Mouse (Mus musculus) kidney, embryonic 15.5 days (tissue): Measurements from ENCODE around the gene Mbd4. TPM values are rescaled to one million over a fixed set of nuclear protein-coding genes. Genes with fewer than 3 reads are reported as not detected.
"Not testable (repeated sequence)": the region's sequence is repeated elsewhere in the genome, so short reads cannot be mapped to it uniquely, and the experiment has no call there.

Experiments used
- ATAC-seq: fragments of 200-750 bp; cut with Nextera tagmentation; replicated peaks from 2 replicates; pipeline ENCODE4 v1.8.0; 2017; ENCODE audit warnings: moderate TSS enrichment; ENCODE audit not compliant: low FRiP score
- H3K27ac ChIP-seq: fragments of 300-500 bp; sonication (generic); 2 replicates; pipeline ENCODE4 v1.5.1; 2015; ENCODE audit warnings: mild to moderate bottlenecking, inconsistent platforms
- H3K27me3 ChIP-seq: fragments of 300-500 bp; sonication (generic); 2 replicates; pipeline ENCODE4 v1.6.1; 2015; ENCODE audit warnings: inconsistent platforms
- H3K36me3 ChIP-seq: fragments of 300-500 bp; sonication (generic); 2 replicates; pipeline ENCODE4 v1.6.1; 2015; ENCODE audit warnings: inconsistent platforms
- H3K4me1 ChIP-seq: fragments of 300-500 bp; sonication (generic); 2 replicates; pipeline ENCODE4 v1.6.1; 2015; ENCODE audit warnings: inconsistent platforms
- H3K4me2 ChIP-seq: fragments of 300-500 bp; sonication (generic); 2 replicates; pipeline ENCODE4 v1.6.1; 2015; ENCODE audit warnings: moderate library complexity, mild to moderate bottlenecking, inconsistent platforms
- H3K4me3 ChIP-seq: fragments of 300-500 bp; sonication (generic); replicated peaks from 2 replicates; pipeline ENCODE4 v1.5.1; 2015; ENCODE audit warnings: mild to moderate bottlenecking, inconsistent platforms
- H3K9ac ChIP-seq: fragments of 300-500 bp; sonication (generic); 2 replicates; pipeline ENCODE4 v1.6.1; 2015; ENCODE audit warnings: mild to moderate bottlenecking, inconsistent platforms
- H3K9me3 ChIP-seq: fragments of 300-500 bp; sonication (generic); replicated peaks from 2 replicates; pipeline ENCODE4 v1.6.1; 2016; ENCODE audit warnings: inconsistent platforms
- WGBS: fragments of 180-500 bp; shearing (Covaris S2); methylation state at CpG from one replicate; pipeline ENCODE4 v1.1.7; 2015; ENCODE audit warnings: mixed read lengths; 5-methylcytosine and 5-hydroxymethylcytosine counted together
- polyA plus RNA-seq: library from polyadenylated mRNA; unstranded; fragments of >200 nt; fragmentation: Nextera tagmentation; extraction: Ambion mirVana; gene quantifications from 2 replicates; pipeline ENCODE4 v1.2.1, GENCODE M21; 2015

Mbd4 gene
- polyA plus RNA-seq, 1 experiment from 2014 or later: 21.3 TPM

GRCm38 (mm10) chr6:115832152-115832850, 20.9 kb downstream of the Mbd4 start:
- 87% methylated on average over 2 of the region's 2 CpGs for WGBS
- no peak overlapping the region for H3K27ac ChIP-seq
- ATAC-seq: no peak

GRCm38 (mm10) chr6:115830779-115831601, 22.2 kb downstream of the Mbd4 start:
- Histone ChIP-seq H3K36me3 (peaks cover 6% of the 10 kb centered on the region; the same call in 1 of the 2 replicates), H3K9ac (no peak overlapping the region), H3K27me3 (no peaks in the 10 kb centered on the region), H3K4me1 (no peaks in the 10 kb centered on the region), H3K4me3 (no peak overlapping the region), H3K4me2 (no peak overlapping the region), H3K27ac (no peak overlapping the region), H3K9me3 (no peaks in the 10 kb centered on the region)
- 90% methylated on average over 6 of the region's 6 CpGs for WGBS
- ATAC-seq: no peak

More at GRCm38 (mm10) chr6:115832152-115832850, 20.9 kb downstream of the Mbd4 start:
- Histone ChIP-seq H3K4me1 (no peaks in the 10 kb centered on the region), H3K4me3 (no peak overlapping the region), H3K27me3 (no peaks in the 10 kb centered on the region), H3K4me2 (no peak overlapping the region), H3K9me3 (no peaks in the 10 kb centered on the region), H3K36me3 (peaks cover 6% of the 10 kb centered on the region; the same call in 1 of the 2 replicates), H3K9ac (no peak overlapping the region)

GRCm38 (mm10) chr6:115823850-115824464, 29.2 kb downstream of the Mbd4 start:
- ATAC-seq: peak; percentile 98
- H3K4me1 ChIP-seq, H3K36me3 ChIP-seq, H3K27me3 ChIP-seq, H3K9me3 ChIP-seq, H3K9ac ChIP-seq: not testable (repeated sequence)
- Histone ChIP-seq H3K4me2 (peak overlapping the region; percentile 53), H3K4me3 (peak overlapping the region; percentile 31), H3K27ac (peak overlapping the region; percentile 75)
- WGBS: 2% methylated on average over 6 of the region's 11 CpGs

- no peaks in the 10 kb centered on the region for H3K27me3 ChIP-seq
- H3K27ac ChIP-seq: no peak overlapping the region
- H3K4me1 ChIP-seq: peaks cover 7% of the 10 kb centered on the region
- H3K9me3 ChIP-seq: no peaks in the 10 kb centered on the region
- no peak overlapping the region for H3K4me3 ChIP-seq
- no peak for ATAC-seq
- no peaks in the 10 kb centered on the region for H3K36me3 ChIP-seq
- no peak overlapping the region for H3K4me2 ChIP-seq
- no peak overlapping the region for H3K9ac ChIP-seq
- 86% methylated on average over 8 of the region's 8 CpGs for WGBS
Observed at GRCm38 (mm10) chr6:115821216-115821993, 31.8 kb downstream of the Mbd4 start.

GRCm38 (mm10) chr6:115818129-115818528, 35.0 kb downstream of the Mbd4 start:
- H3K27ac ChIP-seq: no peak overlapping the region
- H3K36me3 ChIP-seq: no peaks in the 10 kb centered on the region
- no peak overlapping the region for H3K4me3 ChIP-seq
- no peak overlapping the region for H3K4me2 ChIP-seq
- no peaks in the 10 kb centered on the region for H3K9me3 ChIP-seq
- H3K27me3 ChIP-seq: no peaks in the 10 kb centered on the region
- no peak for ATAC-seq
- peaks cover 7% of the 10 kb centered on the region for H3K4me1 ChIP-seq
- 75% methylated on average over 2 of the region's 2 CpGs for WGBS
- H3K9ac ChIP-seq: no peak overlapping the region

GRCm38 (mm10) chr6:115815041-115815440, 38.1 kb downstream of the Mbd4 start:
- Histone ChIP-seq H3K36me3 (no peaks in the 10 kb centered on the region), H3K9ac (no peak overlapping the region), H3K4me3 (no peak overlapping the region), H3K27ac (no peak overlapping the region), H3K4me2 (no peak overlapping the region), H3K27me3 (no peaks in the 10 kb centered on the region), H3K4me1 (peaks cover 7% of the 10 kb centered on the region), H3K9me3 (no peaks in the 10 kb centered on the region)
- ATAC-seq: no peak
- WGBS: 78% methylated on average over 4 of the region's 4 CpGs

- H3K9ac ChIP-seq: 0 out of 2 replicates have a peak overlapping the region, but pooled peaks have one; percentile 12
- no peaks in the 10 kb centered on the region for H3K9me3 ChIP-seq
Observed at GRCm38 (mm10) chr6:115814104-115814503, 39.1 kb downstream of the Mbd4 start.

GRCm38 (mm10) chr6:115811606-115812005, 41.6 kb downstream of the Mbd4 start:
- H3K27ac ChIP-seq: no peak overlapping the region
- H3K9me3 ChIP-seq: no peaks in the 10 kb centered on the region
- H3K36me3 ChIP-seq: peaks cover 10% of the 10 kb centered on the region
- no peak overlapping the region for H3K4me3 ChIP-seq
- no peak overlapping the region for H3K4me2 ChIP-seq
- no peak overlapping the region for H3K9ac ChIP-seq
- no peak for ATAC-seq
- H3K4me1 ChIP-seq: peaks cover 19% of the 10 kb centered on the region
- H3K27me3 ChIP-seq: no peaks in the 10 kb centered on the region
- 71% methylated on average over 8 of the region's 8 CpGs for WGBS

More at GRCm38 (mm10) chr6:115814104-115814503, 39.1 kb downstream of the Mbd4 start:
- Histone ChIP-seq H3K36me3 (no peaks in the 10 kb centered on the region), H3K4me3 (no peak overlapping the region), H3K27ac (no peak overlapping the region), H3K4me1 (peaks cover 9% of the 10 kb centered on the region), H3K4me2 (no peak overlapping the region), H3K27me3 (no peaks in the 10 kb centered on the region)
- WGBS: 38% methylated on average over 4 of the region's 4 CpGs
- ATAC-seq: peak; percentile 40; the same call in 1 of the 2 replicates

- Histone ChIP-seq H3K27me3 (no peaks in the 10 kb centered on the region), H3K36me3 (peaks cover 40% of the 10 kb centered on the region), H3K9me3 (no peaks in the 10 kb centered on the region), H3K4me3 (peak within 1 kb of the TSS; percentile 97), H3K4me2 (peak within 1 kb of the TSS; percentile 74), H3K27ac (peak within 1 kb of the TSS; percentile 97), H3K9ac (peak within 1 kb of the TSS; percentile 99), H3K4me1 (peaks cover 27% of the 10 kb centered on the region)
- WGBS: under 1% methylated on average over 47 of the region's 47 CpGs
- ATAC-seq: peak; percentile 82
Observed at GRCm38 (mm10) chr6:115808488-115809231, 44.5 kb downstream of the Mbd4 start, which contains the start of gene Rpl32. Gene Rpl32 (minus strand): TSS chr6:115808747.

GRCm38 (mm10) chr6:115808196-115808487, 45.0 kb downstream of the Mbd4 start:
- Histone ChIP-seq H3K9me3 (no peaks in the 10 kb centered on the region), H3K27me3 (no peaks in the 10 kb centered on the region), H3K9ac (peak overlapping the region; percentile 99), H3K4me3 (peak overlapping the region; percentile 97), H3K27ac (peak overlapping the region; percentile 97), H3K4me1 (peaks cover 29% of the 10 kb centered on the region), H3K36me3 (peaks cover 43% of the 10 kb centered on the region), H3K4me2 (peak overlapping the region; percentile 74)
- WGBS: under 1% methylated on average over 22 of the region's 22 CpGs
- no peak for ATAC-seq
